Mouse (Mus musculus) cerebellum, adult (tissue): Measurements from ENCODE around the gene Chd1.

Experiments used
- ATAC-seq: cut with Nextera tagmentation; 2 replicates; pipeline ENCODE4 v1.9.2; 2017; ENCODE audit warnings: mild to moderate bottlenecking, moderate library complexity, mixed read lengths; ENCODE audit not compliant: insufficient number of reproducible peaks, low FRiP score, low TSS enrichment

The Chd1 gene

DNA sequence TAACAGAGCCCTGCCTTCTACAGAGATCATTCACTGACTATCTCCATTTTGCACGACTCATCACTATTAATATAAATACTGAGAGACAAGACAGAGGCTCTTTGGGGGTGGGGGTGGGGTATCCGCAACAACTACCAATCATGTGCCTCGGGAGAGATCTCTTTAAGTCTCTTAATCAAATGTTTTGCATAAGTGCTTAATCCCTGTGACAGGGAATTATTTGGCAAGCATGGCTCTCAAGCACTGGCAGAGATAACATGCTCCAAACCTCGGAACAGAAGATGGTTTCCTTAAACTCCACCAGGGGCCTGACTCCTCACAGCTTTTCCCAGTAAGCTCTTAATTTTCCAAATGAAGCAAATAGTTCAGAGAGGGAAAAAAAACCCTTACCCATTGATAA lies 103.2 kb downstream of the Chd1 start:
- ATAC-seq: no peak

GRCm38 (mm10) chr17:15808468-15809374 lies 104.0 kb downstream of the Chd1 start:
- no peak for ATAC-seq

GRCm38 (mm10) chr17:15809949-15810348 lies 105.2 kb downstream of the Chd1 start:
- no peak for ATAC-seq

GRCm38 (mm10) chr17:15812136-15812778 lies 107.5 kb downstream of the Chd1 start:
- ATAC-seq: no peak

GRCm38 (mm10) chr17:15813658-15814212 lies 109.0 kb downstream of the Chd1 start:
- ATAC-seq: no peak

- ATAC-seq: no peak
Observed at GRCm38 (mm10) chr17:15815312-15816018, 110.7 kb downstream of the Chd1 start.

DNA sequence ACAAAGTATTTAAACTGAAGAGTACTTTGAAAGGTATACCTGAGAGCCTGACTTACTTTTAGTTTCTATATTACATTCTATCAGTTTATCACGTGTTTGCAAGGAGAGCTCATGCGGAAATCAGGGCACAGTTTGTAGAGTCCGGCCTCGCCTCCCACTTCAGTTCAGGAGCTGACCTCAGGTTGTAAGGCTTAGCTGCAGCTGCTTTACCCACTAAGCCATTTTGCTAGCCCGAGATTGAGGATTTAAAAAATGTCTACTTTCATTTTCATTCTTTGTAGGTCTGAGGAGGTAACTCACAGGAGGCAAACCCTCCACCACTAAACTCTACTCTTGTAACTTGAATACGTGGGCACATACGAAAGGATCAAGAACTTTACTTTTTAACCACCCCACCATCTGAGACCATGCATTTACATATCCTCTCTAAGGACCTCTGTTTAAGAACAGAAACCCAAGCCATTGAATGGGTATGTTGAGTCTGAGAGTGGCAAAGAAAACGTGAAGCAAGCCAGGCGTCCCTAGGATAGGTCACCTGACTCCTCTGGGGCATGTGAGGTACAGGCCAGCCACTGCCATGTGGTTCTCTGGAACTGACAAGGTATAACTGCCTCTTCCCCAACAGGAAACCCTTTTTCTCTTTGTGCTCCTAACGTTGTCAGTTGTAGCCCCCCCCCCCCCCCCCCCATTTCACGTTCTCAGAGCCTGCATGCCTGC lies 111.8 kb downstream of the Chd1 start:
- no peak for ATAC-seq

DNA sequence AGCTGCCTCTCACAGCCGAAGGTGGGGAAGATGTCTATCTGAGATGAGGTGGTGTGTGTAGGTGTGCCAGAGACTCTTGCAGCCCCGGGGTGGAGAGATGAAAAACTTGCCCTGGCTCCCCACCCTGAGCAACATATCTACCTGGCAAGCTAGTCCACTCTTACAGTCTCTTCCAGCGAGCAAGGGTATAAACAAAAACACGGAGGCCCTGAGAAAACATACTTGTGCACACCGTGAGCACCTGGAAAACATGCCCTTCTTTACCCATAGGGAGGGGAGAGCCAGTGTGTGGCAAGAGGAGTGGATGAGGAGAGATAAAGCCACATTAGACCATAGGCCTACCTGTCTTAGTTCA lies 112.3 kb downstream of the Chd1 start:
- no peak for ATAC-seq

DNA sequence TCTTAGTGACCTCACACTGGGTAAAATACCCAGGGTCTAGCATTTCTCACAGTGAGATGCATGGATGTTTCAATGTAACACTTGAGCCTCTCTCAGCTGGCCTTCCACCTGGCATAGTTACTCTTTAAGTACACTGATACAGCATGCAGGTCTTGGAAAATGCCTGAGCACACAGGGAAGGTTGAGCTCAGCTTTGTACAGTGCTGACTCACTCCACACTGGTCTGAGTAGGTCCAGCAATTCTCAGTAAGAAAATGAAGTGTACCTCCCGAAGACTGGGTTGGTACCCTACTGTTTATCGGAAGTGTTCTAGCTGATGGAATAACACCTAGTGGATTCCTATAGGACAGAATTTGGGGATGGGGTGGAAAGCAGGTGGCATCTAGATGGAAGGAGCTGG lies 112.9 kb downstream of the Chd1 start:
- ATAC-seq: no peak

DNA sequence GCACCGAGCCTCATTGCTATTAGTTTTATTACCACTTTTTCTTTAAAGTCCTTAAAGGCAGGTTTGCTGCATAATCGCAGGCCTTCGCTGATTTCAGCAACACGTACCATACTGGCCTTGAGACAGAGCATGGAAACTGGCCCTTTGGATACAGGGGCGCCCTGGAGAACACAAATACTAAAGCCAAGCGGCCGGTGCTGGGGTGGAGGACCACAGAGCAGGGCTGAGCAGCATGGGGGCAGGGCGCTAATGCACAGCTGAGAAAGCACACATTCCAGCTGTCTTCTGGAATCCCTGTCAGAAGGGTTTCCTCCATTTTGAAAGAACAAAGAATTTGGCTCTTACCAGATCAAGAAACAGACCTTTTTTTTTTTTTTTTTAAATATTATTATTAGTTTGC lies 113.6 kb downstream of the Chd1 start:
- ATAC-seq: no peak

DNA sequence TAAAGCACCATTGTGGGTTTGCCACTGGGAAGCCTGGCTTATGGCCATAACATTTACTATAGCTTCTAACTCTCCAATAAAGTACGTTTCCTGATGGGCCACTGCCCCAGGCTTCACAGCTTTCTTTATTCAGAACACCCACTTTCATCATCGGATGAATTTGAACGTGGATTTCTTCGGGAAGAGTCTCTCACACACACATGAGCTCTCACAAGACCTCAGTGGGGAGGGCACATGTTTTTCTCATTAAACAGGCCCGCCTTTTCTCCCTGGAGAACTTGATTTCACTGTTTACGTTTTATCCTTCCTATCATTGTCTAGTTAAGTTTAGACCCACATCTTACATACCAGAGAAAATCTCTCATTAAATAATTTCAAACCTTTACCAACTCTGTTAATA lies 115.4 kb downstream of the Chd1 start:
- no peak for ATAC-seq

- ATAC-seq: no peak
Observed at GRCm38 (mm10) chr17:15820761-15821160, 116.0 kb downstream of the Chd1 start.

- no peak for ATAC-seq
Observed at GRCm38 (mm10) chr17:15821706-15822105, 116.9 kb downstream of the Chd1 start.
